Mouse (Mus musculus): ENCODE data around the gene Elane.

DNA sequence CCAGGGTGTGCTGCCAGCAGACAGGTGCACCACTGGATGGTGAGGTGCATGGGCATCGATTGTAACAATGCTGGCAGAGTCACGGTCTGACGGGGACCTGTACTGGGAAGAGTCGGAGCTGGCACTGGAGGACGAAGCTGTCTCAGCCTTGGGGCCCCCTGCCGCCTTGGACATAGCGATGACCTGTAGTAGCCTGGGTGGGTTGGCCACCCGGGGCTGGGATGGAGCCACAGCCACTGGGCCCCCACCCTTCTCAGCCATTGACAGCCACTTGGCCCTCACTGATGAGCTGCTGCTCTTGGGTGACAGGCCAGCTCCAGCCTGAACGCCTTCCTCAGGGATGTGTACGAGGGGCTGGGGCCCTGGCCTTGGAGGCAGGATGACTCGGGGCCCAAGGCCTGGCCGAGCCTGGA is 20.9 kb upstream of the Elane start:
- TF ChIP-seq CTCF (conservative IDR thresholded peaks at IDR 0.05; ENCODE audit: insufficient read depth, insufficient read length, low read depth, low read length), result no peak
- no peak for TF ChIP-seq POLR2A (IDR thresholded peaks at IDR 0.05; ENCODE audit: low read depth, low read length)

Measured in kidney, adult 2 months (tissue).